Mouse (Mus musculus) megakaryocyte, embryonic 14.5 days (primary cell): Measurements from ENCODE around the gene Nkiras1. TPM values are rescaled to one million over a fixed set of nuclear protein-coding genes. Genes with fewer than 3 reads are reported as not detected.

Experiments
- H3K27me3 ChIP-seq: replicated peaks from 2 replicates; pipeline ENCODE3; 2012; ENCODE audit warnings: inconsistent platforms
- H3K36me3 ChIP-seq: replicated peaks from 2 replicates; pipeline ENCODE3; 2012; ENCODE audit warnings: low read length, inconsistent platforms, mixed read lengths
- H3K4me1 ChIP-seq: 2 replicates; pipeline ENCODE4 v1.6.1; 2012; ENCODE audit warnings: inconsistent platforms
- H3K4me3 ChIP-seq: replicated peaks from 2 replicates; pipeline ENCODE3; 2012; ENCODE audit warnings: moderate library complexity, mild to moderate bottlenecking, inconsistent platforms
- H3K9me3 ChIP-seq: 2 replicates; pipeline ENCODE4 v1.6.1; 2012; ENCODE audit warnings: inconsistent platforms
- FLI1 ChIP-seq: IDR thresholded peaks from 2 replicates; pipeline ENCODE4 v1.6.1; 2012; ENCODE audit warnings: low read length, inconsistent platforms, mixed read lengths
- GATA1 ChIP-seq: IDR thresholded peaks from 3 replicates; pipeline ENCODE4 v1.6.1; 2012; ENCODE audit warnings: mixed read lengths, low read length, inconsistent platforms, borderline replicate concordance
- polyA plus RNA-seq: library from polyadenylated mRNA; stranded (reverse); fragments of >175 nt; gene quantifications from 2 replicates; pipeline ENCODE4 v1.2.3, GENCODE M21; 2012; ENCODE audit warnings: low replicate concordance; ENCODE audit not compliant: insufficient read depth

Nkiras1 gene
- polyA plus RNA-seq, 1 experiment, result 0.51 TPM

DNA sequence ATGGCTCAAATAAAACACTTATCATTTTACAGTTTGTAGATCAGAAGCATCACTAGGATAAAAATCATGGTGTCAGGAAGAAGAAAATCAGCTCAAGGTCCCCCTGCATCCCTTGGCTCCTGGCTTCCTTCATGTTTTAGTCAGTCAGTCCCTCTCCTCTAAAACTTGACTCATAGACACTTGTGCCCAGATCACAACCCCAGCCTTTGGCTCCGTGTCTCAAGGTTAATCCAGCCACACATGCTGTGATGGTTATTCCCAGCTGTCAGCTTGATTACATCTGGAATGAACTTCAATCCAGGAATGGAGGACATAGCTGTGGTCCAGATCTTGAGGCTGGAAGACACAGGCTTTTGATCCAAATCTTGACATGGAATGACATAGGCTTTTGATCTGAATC is 3.6 kb downstream of the Nkiras1 start:
- no peaks in the 10 kb centered on the region for H3K9me3 ChIP-seq
- H3K4me1 ChIP-seq, result peaks cover 9% of the 10 kb centered on the region
- H3K27me3 ChIP-seq, result no peaks in the 10 kb centered on the region
- H3K36me3 ChIP-seq, result peaks cover 48% of the 10 kb centered on the region
- no peak for TF ChIP-seq FLI1
- TF ChIP-seq GATA1, result no peak
- no peak overlapping the region for H3K4me3 ChIP-seq

DNA sequence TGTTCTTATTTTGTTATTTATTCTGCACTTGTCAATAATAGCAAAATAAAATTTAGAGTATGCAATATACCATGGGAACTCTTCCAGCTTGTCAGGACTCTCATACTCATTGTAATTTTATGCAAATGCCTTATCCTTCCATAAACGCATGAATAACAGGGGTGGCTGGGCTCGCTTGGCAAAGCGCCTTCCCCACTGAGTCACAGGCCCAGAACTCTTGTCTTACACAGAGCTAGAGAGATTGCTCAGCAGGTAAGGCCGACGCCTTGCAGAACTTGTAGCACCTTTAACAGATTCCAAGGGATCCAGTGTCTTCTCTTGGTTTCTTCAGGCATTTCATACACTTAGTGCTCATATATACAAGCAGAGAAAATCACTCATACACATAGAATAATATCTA is 9.4 kb downstream of the Nkiras1 start:
- peaks cover 87% of the 10 kb centered on the region for H3K36me3 ChIP-seq
- TF ChIP-seq FLI1, result no peak
- no peak for TF ChIP-seq GATA1
- peaks cover under 1% of the 10 kb centered on the region; the same call in 1 of the 2 replicates for H3K4me1 ChIP-seq
- H3K4me3 ChIP-seq, result no peak overlapping the region
- H3K9me3 ChIP-seq, result no peaks in the 10 kb centered on the region
- H3K27me3 ChIP-seq, result no peaks in the 10 kb centered on the region

DNA sequence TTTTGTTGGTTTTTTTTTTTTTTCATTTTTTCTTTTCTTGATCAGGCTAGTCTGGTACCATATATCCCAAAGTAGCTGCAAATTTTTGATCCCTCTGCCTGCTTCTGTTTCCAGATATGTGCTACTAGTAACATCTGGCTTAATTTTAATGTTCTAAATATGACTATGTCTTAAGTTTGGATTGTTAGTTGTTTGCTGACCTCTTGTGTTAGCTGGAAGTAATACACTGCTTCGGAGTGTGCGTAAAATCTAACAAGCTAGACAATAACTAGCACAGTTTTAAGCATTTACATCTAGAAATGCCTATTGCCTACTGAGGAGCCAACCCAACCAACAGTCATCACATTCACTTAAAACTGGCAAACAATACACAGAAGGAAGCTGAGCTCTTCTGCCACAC is 13.6 kb downstream of the Nkiras1 start:
- peaks cover 24% of the 10 kb centered on the region for H3K4me1 ChIP-seq
- peaks cover 69% of the 10 kb centered on the region for H3K36me3 ChIP-seq
- no peak overlapping the region for H3K4me3 ChIP-seq
- H3K9me3 ChIP-seq, result no peaks in the 10 kb centered on the region
- TF ChIP-seq FLI1 (no peak), GATA1 (no peak)
- no peaks in the 10 kb centered on the region for H3K27me3 ChIP-seq

DNA sequence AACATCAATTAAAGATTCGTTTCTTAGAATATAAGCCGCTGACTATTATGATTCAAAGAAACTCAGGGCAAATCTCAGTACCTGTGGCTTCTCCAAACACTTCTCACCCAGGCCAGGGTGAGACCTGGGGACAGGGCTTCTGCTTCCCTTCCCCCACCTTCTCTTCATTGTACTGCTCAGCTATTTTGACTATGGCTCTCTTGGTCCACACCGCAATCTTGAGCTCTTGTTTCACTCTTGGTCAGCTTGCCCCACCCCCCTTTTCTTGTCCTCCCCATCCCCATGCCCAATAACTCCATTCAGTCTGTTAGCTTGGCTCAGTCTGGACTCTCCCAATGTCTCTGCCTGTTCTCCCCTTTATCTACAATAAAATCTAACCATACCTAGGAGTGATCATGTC is 14.5 kb downstream of the Nkiras1 start:
- no peak overlapping the region for H3K4me3 ChIP-seq
- peaks cover 64% of the 10 kb centered on the region for H3K36me3 ChIP-seq
- H3K4me1 ChIP-seq, result peaks cover 31% of the 10 kb centered on the region
- no peaks in the 10 kb centered on the region for H3K27me3 ChIP-seq
- H3K9me3 ChIP-seq, result no peaks in the 10 kb centered on the region
- TF ChIP-seq GATA1 (no peak), FLI1 (no peak)

DNA sequence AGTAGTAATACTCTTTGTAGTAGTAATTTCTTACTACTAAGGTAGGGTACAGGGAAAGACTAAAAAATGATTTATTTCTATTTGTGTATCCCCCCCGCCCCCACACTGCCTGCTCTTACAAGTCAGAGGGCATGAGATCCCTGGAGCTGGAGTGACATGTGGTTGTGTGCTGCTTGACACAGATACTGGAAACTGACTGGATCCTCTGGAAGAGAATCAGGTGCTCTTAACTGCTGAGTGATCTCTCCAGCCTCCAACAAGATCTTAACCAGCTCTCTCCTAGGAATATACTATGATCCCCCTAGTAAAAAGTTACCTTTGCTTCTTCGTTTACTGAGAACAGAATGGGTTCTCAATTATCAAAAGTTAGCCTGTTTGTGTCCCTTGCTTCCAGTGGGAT is 15.5 kb downstream of the Nkiras1 start:
- peaks cover 32% of the 10 kb centered on the region for H3K4me1 ChIP-seq

DNA sequence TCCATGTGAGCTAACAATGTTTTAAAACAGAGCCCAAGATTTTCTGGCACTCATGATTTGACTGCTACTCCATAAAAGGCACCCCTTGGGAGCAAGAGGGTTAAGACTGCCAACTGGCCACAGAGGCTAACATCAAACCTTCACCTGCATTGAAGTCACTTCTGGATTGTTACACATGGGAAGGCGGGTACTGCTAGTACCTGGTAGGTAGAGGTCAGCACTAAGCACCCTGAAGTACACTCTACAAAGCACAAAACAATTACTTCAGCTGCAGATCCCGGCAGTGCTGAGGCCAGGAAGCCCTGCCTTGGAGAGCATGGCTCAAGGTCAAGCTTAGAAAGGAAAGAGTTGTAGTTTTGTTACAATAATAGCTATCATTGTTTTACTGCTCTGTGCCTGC is 16.5 kb downstream of the Nkiras1 start:
- peaks cover 49% of the 10 kb centered on the region for H3K36me3 ChIP-seq
- no peak overlapping the region for H3K4me3 ChIP-seq
- TF ChIP-seq FLI1 (no peak), GATA1 (no peak)
- H3K9me3 ChIP-seq, result no peaks in the 10 kb centered on the region
- H3K4me1 ChIP-seq, result peaks cover 41% of the 10 kb centered on the region
- no peaks in the 10 kb centered on the region for H3K27me3 ChIP-seq

More for the DNA sequence above, 15.5 kb downstream of the Nkiras1 start:
- Histone ChIP-seq H3K9me3 (no peaks in the 10 kb centered on the region), H3K4me3 (no peak overlapping the region), H3K27me3 (no peaks in the 10 kb centered on the region), H3K36me3 (peaks cover 58% of the 10 kb centered on the region)
- TF ChIP-seq FLI1 (no peak), GATA1 (no peak)

DNA sequence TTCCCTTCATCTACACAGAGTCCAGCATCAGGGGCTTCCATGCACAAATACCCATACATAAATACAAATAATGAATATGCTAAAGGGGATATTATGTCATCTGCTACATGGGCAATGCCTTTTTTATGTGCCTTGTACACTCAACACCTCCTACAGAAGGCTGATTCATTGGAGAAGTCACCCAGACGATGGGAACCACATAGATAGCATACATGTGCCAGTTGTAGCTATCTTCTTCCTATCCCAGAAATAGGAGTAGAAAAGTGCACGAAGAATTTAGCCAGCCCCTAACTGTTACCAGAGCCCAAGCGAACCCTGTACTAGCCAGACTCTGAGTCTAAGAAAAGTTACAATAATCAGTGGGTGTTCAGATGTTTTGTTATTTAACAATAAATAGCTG is 21.2 kb downstream of the Nkiras1 start:
- Histone ChIP-seq H3K4me3 (no peak overlapping the region), H3K36me3 (peaks cover 21% of the 10 kb centered on the region), H3K9me3 (no peaks in the 10 kb centered on the region), H3K4me1 (peaks cover 55% of the 10 kb centered on the region), H3K27me3 (no peaks in the 10 kb centered on the region)
- TF ChIP-seq FLI1, result no peak
- TF ChIP-seq GATA1, result no peak

DNA sequence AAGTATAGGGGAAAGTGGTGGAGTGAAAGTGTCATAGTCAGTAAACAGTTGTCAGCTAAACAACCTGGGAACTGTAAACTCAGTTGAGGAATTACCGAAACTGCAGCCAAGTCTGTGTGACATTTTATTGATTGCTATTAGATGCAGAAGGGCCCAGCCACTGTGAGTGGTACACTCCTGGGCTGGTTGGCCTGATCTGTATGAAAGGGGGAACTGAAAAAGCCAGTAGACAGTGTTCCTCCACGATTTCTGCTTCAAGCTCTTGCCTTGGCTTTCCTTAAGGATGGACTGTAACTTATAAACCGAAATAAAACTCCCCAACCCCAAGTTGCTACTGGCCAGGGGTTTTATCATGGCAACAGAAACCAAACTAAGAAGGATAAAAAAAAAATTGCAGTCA is 21.6 kb downstream of the Nkiras1 start:
- Histone ChIP-seq H3K9me3 (no peaks in the 10 kb centered on the region), H3K36me3 (peaks cover 17% of the 10 kb centered on the region), H3K27me3 (no peaks in the 10 kb centered on the region), H3K4me3 (no peak overlapping the region), H3K4me1 (peaks cover 55% of the 10 kb centered on the region)
- TF ChIP-seq GATA1 (no peak), FLI1 (no peak)

DNA sequence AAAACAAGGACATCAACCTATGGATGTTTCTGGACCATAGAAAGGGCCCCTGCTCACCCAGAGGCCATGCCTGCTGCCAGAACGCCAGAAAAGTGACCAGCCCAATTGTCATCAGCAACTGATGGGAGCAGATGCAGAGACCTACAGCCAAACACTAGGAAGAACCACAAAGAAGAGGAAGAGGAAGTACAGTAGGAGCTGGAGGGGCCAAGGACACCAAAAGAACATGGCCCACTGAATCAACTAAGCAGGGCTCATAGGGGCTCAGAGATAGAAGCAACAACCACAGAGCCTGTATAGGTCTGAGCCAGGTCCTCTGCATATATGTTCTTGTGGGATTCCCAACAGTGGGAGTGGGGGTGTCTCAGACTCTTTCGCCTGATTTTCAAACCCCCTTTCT is 26.5 kb downstream of the Nkiras1 start:
- Histone ChIP-seq H3K4me1 (peaks cover 80% of the 10 kb centered on the region), H3K36me3 (peaks cover 17% of the 10 kb centered on the region), H3K9me3 (no peaks in the 10 kb centered on the region), H3K27me3 (no peaks in the 10 kb centered on the region), H3K4me3 (no peak overlapping the region)
- TF ChIP-seq FLI1, result no peak
- no peak for TF ChIP-seq GATA1

DNA sequence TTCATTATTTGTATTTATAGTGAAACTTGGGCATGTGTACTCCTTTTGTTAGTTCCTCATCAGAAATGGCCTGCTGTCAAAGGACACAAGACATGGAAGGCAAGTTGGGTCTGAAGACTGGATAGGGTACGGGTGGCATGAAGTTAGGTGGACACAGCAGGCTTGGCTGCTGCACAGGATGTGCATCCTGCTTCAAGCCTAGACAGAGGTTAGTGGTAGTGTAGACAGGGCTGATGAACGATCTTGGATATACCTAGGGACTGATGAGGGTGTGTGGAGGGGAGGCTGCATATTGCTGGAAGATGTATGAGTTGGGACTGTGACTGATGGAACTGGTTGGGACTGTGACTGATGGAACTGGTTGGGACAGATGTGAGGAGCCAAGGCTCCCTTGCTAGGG is 27.9 kb downstream of the Nkiras1 start:
- Histone ChIP-seq H3K27me3 (no peaks in the 10 kb centered on the region), H3K4me3 (peak overlapping the region; percentile 9), H3K36me3 (peaks cover 22% of the 10 kb centered on the region), H3K9me3 (no peaks in the 10 kb centered on the region), H3K4me1 (peaks cover 80% of the 10 kb centered on the region)
- no peak for TF ChIP-seq GATA1
- TF ChIP-seq FLI1, result no peak

DNA sequence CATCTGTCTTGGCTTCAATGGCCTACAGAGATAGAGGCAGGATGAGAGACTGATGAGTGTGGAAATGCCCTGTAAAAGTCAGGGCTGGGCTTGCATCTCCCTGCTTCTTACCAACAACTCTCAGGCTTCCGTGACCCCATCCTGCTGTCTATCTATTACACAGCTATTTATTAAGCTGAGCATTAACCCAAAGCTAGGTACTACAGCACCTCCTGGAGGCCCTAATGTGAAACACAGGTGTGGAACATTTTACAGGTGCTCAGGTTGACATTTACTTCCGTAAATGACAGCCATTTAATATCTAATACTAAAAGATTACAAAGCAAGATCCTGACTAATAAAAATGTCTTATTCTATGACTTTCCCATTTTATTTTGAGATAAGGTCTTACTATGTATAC is 29.7 kb downstream of the Nkiras1 start:
- Histone ChIP-seq H3K36me3 (peaks cover 29% of the 10 kb centered on the region), H3K9me3 (no peaks in the 10 kb centered on the region), H3K4me1 (peaks cover 76% of the 10 kb centered on the region), H3K4me3 (no peak overlapping the region), H3K27me3 (no peaks in the 10 kb centered on the region)
- no peak for TF ChIP-seq GATA1
- TF ChIP-seq FLI1, result no peak
